Mouse (Mus musculus): ENCODE measurements around the gene Fam81a. TPM values are rescaled to one million over a fixed set of nuclear protein-coding genes. Genes with fewer than 3 reads are reported as not detected.

Fam81a gene
- not detected in 2 replicates for total RNA-seq (2017)

GRCm38 (mm10) chr9:70142460-70142859 lies at the start of gene Fam81a:
Fam81a (minus strand) TSS chr9:70142560.
- no peak for ATAC-seq (ENCODE audit: extremely low read depth, insufficient number of reproducible peaks, low FRiP score, poor library complexity, severe bottlenecking)

GRCm38 (mm10) chr9:70182639-70183038 lies 40.3 kb upstream of the Fam81a start:
- no peak for ATAC-seq (ENCODE audit: extremely low read depth, insufficient number of reproducible peaks, low FRiP score, poor library complexity, severe bottlenecking)

GRCm38 (mm10) chr9:70181719-70182118 lies 39.4 kb upstream of the Fam81a start:
- ATAC-seq (ENCODE audit: extremely low read depth, insufficient number of reproducible peaks, low FRiP score, poor library complexity, severe bottlenecking): no peak

GRCm38 (mm10) chr9:70176291-70176690 lies 33.9 kb upstream of the Fam81a start:
- ATAC-seq (ENCODE audit: extremely low read depth, insufficient number of reproducible peaks, low FRiP score, poor library complexity, severe bottlenecking): no peak

DNA sequence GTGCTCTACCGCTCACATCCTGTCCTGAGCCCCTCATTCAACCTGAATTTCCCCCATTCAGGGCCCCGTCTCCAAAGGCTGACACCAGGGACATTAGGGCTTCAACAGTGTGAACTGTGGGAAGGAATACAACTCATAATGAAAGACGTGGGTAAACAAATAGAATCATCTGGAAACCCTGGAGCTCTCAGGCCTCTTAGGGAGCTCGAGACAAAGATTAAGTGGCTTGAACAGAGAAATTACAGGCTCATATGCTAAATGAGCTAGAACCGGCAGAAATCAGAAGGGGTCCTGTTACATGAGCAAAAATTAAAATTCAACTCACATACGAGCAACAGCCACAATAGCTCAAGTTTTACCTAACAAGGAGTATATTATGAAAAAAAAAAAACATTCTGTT lies 32.5 kb upstream of the Fam81a start:
- ATAC-seq (ENCODE audit: extremely low read depth, insufficient number of reproducible peaks, low FRiP score, poor library complexity, severe bottlenecking): no peak

DNA sequence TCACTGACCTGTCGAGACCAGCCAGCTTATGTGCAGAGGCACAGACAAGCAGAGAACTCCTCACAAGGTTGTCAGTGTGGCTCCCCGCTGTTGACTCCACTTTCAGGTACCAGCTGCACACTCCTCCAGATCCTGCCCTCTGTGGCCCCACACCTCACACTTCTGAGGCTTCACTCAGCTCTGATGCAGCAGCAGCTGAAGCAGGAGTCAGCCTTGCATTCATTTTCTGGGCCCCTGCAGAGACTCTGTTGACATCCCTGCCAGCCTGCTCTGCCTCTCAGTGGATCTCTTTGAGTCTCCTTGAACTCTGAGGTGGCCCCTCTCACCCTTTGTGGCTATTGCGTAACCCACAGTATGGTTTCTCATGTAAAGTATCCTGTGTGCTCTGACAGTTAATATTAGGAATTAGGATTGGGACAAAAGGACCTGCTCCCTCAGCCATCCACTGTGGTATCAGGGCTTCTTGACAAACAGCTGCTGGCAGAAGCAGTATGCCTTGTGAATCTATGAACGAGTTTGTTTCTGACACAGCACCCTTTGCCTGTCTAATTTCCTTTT lies 32.0 kb upstream of the Fam81a start:
- ATAC-seq (ENCODE audit: extremely low read depth, insufficient number of reproducible peaks, low FRiP score, poor library complexity, severe bottlenecking): no peak

DNA sequence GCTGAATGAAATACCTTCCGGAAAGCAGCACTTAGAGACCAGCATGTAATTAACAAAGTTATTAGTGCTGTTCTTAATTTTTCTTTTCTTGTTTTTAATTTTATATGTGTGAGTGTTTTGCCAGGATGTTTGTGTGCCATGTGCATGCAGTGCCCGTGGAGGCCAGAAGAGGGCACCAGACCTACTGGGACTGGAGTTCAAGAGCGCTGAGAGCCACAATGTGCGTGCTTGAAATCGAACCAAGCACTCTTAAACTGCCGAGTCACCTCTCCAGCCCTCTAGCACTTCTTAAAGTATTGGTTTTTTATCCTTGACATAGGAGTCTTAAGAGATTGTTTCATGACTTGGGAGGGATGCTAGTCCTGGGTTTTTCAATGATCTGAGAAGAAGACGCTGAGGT lies 26.6 kb upstream of the Fam81a start:
- no peak for ATAC-seq (ENCODE audit: extremely low read depth, insufficient number of reproducible peaks, low FRiP score, poor library complexity, severe bottlenecking)

- ATAC-seq (ENCODE audit: extremely low read depth, insufficient number of reproducible peaks, low FRiP score, poor library complexity, severe bottlenecking): no peak
These were observed 17.7 kb upstream of the Fam81a start for GRCm38 (mm10) chr9:70160071-70160470.

DNA sequence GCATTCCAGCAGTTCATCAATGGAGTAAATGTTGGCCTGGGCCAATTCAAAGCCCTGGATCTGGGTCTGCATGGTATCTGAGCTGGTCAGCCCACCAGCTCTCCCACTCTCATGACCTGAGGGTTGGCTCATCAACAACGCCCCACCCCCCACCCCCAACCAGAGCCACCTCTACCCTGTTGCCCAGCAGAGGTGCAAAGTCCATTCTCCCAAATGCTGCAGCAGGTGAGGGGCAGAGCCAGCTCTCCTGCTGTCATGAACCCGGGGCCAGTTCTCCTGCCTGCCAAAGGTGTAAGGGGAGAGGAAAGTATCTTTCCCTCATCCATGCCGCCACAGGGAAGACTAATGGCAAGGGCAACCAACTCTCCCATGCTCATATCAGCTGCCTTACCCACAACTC lies 5.3 kb upstream of the Fam81a start:
- ATAC-seq (ENCODE audit: extremely low read depth, insufficient number of reproducible peaks, low FRiP score, poor library complexity, severe bottlenecking): no peak

DNA sequence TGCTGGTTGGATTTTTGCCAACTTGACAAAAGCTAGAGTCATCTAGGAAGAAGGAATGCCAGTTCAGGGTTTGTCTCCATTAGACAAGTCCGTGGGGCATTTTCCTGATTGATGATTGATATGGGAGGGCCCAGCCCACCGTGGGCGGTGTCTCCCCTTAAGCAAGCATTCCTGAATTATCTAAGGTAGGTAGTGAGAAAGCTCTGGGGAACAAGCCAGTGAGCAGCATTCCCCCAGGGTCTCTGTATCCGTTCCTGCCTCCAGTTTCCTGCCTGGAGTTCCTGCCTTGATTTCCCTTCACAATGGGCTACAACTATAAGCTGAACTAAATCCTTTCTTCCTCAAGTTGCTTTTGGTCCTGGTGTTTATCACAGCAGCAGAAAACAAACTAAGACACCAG lies 3.1 kb upstream of the Fam81a start:
- ATAC-seq (ENCODE audit: extremely low read depth, insufficient number of reproducible peaks, low FRiP score, poor library complexity, severe bottlenecking): no peak

DNA sequence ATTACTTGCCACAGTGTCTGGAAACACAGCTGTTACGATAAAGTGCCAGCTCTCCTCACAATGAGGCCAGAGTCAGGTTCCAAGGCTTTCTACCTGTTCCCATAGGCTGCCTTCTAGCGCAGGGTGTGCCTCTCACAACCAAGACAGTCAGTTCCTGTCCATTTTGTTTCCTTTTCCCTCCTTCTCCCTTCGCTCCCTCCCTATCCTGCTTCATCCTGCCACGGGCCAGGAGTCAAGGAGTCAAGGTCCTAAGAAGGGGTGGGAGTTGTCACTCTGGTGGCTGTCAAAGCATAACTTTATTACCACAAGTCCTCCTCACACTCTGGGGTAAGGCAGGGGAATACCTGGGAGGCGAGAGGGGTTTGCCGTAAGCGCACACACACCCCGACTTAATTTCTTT lies 966 bp upstream of the Fam81a start:
- ATAC-seq (ENCODE audit: extremely low read depth, insufficient number of reproducible peaks, low FRiP score, poor library complexity, severe bottlenecking): no peak

- ATAC-seq (ENCODE audit: extremely low read depth, insufficient number of reproducible peaks, low FRiP score, poor library complexity, severe bottlenecking): no peak
These were observed 454 bp downstream of the Fam81a start for GRCm38 (mm10) chr9:70141885-70142326.

DNA sequence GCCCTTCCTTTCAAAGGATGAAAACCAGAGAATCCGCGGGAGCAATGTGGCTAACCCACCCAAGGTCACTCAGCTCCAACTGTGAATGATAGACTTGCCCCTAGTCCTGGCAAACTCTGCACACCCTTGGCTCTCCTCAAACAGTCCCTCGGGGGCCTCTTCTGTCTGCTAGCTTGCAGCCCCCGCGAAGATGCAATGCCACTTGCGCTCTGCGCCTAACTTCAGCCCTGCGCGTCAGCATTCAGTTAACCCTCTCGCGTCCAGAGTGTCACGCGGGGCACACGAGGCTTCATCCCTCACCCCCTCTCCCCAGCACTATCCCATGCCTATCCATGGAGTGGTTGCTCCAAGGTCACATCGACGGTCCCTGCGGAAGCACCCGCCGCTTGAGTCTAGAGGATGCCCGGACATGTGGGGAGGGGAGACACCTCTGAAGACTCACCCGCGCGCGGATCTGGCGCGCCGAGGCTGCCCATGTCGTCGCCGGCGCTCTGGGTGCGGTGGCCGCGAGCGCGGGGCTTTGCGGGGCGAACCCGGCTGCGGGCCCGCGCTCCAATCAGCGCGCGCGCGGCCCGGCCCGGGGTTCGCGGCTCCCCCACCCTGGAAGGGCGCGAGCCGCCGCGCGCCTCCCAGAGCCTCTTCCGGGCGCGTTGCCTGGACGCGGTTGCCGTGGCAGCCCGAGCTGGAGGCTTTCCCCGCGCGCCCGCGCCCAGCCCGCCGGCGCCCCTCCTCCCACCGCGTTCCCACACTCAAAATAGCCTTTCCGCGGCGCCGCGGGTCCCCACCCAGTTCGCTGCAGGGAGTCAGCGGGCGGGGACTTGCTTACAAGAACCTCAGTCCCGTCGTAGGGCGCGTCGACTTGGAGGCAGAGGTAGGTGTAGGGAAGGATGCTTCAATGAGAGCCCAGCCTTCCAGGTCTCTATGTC lies 1.2 kb downstream of the Fam81a start:
- ATAC-seq (ENCODE audit: extremely low read depth, insufficient number of reproducible peaks, low FRiP score, poor library complexity, severe bottlenecking): no peak

DNA sequence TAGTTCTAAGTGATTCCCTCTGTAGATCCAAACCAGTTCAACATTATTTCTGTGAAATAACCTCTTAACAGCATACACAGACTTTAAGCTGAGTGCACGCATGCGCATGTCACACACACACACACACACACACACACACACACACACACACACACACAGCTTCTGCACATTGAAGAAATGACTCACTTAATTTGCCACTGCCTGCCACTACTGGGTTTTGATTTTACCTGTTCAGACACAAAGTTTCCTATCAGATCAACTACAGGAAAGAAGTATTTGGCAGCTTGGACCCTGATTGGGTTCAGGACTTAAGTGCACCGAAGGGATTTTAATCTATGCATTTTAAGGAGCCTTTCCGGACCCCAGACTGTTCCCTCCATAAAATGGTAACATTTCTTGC lies 2.0 kb downstream of the Fam81a start:
- no peak for ATAC-seq (ENCODE audit: extremely low read depth, insufficient number of reproducible peaks, low FRiP score, poor library complexity, severe bottlenecking)

DNA sequence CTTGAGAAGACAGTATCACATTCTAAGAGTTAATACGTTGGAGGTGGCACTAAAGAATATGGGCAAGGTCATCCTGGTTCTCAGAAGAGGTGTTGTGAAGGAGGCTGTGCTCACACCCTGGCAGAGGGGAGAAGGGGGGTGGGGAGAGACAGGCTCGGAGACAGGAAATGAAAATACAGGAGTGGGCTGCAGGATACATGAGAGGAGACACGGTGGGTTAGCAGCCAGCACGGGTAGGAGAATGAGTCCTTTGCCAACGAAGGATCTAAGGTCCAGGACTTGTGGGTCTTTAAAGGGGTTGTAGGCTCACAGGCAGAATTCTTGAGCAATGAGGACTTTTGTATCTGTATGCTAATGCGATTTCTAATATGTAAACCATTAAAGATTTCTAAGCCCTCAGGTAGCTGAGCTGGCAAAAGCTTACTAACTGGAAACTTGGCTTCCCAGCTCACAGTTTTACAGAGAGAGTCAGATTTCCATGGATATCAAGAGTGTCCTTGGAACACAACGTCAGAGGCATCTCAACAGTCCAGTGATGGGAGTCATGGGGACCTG lies 3.0 kb downstream of the Fam81a start:
- no peak for ATAC-seq (ENCODE audit: extremely low read depth, insufficient number of reproducible peaks, low FRiP score, poor library complexity, severe bottlenecking)

- no peak for ATAC-seq (ENCODE audit: extremely low read depth, insufficient number of reproducible peaks, low FRiP score, poor library complexity, severe bottlenecking)
These were observed 3.8 kb downstream of the Fam81a start for GRCm38 (mm10) chr9:70138511-70138910.

- no peak for ATAC-seq (ENCODE audit: extremely low read depth, insufficient number of reproducible peaks, low FRiP score, poor library complexity, severe bottlenecking)
These were observed 4.4 kb downstream of the Fam81a start for GRCm38 (mm10) chr9:70137991-70138390.

GRCm38 (mm10) chr9:70135186-70135585 lies 7.2 kb downstream of the Fam81a start:
- ATAC-seq (ENCODE audit: extremely low read depth, insufficient number of reproducible peaks, low FRiP score, poor library complexity, severe bottlenecking): no peak

GRCm38 (mm10) chr9:70134716-70135115 lies 7.6 kb downstream of the Fam81a start:
- ATAC-seq (ENCODE audit: extremely low read depth, insufficient number of reproducible peaks, low FRiP score, poor library complexity, severe bottlenecking): no peak

GRCm38 (mm10) chr9:70134215-70134614 lies 8.1 kb downstream of the Fam81a start:
- ATAC-seq (ENCODE audit: extremely low read depth, insufficient number of reproducible peaks, low FRiP score, poor library complexity, severe bottlenecking): no peak

Measured in neutrophil, adult 5-6 weeks (primary cell).